Mouse (Mus musculus) monocyte, adult 2 months (primary cell): ENCODE data around the gene Ston2.
"Not testable (repeated sequence)": the region's sequence is repeated elsewhere in the genome, so short reads cannot be mapped to it uniquely, and the experiment has no call there.

ENCODE experiments used
- DNase-seq, 2 experiments: peaks; one replicate each; pipeline ENCODE4 v3.0.0; 2022; ENCODE audit warnings: low spot score in 2 of 2, low read depth in 1 of 2

Ston2 gene

DNA sequence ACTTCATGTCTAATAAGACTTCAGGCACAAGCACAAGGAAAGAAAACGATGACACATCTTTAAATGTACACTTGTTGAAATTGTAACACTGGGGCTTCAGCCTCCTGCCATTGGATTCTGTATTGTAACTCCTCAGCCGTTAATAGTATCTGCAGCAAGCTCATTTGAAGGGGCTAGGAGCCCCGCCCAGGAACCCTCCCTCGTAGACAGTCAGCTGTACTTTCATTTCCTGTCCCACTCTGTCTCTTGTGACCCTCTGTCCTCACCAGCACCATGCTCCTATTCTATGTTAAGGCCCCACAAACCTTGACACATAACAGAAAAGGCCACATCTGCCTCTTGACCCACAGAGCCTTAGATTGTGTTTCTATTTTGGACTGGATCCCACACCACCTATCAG, 3.6 kb upstream of the Ston2 start:
- DNase-seq, result no peak

DNA sequence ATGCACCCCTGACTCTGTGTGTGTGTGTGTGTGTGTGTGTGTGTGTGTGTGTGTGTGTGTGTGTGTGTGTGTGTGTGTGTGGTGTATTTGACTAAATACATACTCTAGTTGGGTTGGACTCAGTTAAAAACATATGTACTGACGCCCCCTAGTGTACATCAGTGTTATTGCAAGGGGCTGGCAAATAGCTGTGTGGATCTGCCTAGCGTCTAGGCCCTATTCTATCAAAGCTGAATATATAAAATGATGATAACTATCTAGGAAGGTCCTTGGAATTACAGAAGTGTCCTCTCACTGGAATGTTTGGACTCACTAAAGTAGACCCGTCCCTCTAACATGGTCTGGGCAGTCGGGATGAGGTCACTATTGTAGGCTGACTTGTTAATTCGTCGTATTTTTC, 1.6 kb upstream of the Ston2 start:
- DNase-seq, result peak in 1 of 2 experiments; percentile 31

GRCm38 (mm10) chr12:91788446-91788845, 259 bp upstream of the Ston2 start:
- DNase-seq, result not testable (repeated sequence)

DNA sequence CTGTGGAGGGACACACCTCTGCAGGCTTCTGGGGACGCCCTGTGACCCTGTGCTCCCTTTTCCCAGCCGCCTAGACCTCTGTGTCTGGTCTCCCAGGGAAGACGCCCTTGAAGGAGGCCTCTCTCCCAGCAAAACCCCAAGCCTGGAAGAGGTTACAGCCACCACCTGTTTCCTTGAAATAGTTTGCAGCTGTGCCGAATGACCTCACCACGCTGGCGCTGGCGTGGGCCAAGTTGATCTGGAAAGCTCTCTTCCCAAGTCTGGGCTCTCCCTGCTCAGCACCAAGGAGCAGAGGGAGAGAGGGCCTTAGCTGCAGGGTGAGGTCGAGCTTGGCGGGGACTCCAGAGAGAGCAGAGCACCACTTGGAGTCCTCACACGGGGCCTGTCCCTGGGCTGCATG, 1.8 kb downstream of the Ston2 start:
- DNase-seq, result no peak

DNA sequence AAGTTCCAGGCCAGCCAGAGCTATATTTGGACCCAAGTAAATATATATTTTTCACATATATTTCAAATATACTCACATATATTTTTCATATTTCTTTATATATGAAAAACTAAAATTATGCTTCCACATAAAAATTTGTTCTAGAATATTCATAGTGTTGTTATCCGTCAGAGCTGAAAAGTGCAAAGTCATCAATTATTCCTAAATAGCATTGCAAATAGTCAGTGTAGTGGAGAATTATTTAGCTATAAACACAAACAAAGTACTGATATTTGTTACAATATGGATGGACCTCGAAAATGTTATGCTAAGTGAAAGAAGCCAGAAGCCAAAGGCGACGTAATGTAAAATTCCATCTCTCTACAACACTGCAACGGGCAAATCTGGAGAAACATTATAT, 6.8 kb downstream of the Ston2 start:
- DNase-seq, result no peak

DNA sequence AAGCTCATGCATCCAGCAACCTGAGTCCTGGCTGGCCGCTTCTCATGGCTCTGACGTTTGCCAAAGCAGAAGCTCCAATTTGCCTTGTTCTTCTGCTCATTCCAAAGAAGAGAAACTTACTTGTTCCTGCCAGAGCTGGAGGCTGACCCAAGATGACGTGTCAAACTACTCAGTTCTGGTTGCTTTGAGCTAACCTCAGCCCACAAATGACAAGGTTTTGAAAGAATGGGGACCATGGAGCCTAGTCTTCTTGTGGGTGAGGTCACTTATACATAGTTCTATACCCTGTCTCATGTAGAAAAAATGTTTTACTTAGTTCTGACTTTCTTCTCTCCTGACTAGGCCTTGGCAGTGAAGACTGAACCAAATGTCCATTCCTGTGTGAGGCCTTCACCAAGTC, 7.7 kb downstream of the Ston2 start:
- no peak for DNase-seq

DNA sequence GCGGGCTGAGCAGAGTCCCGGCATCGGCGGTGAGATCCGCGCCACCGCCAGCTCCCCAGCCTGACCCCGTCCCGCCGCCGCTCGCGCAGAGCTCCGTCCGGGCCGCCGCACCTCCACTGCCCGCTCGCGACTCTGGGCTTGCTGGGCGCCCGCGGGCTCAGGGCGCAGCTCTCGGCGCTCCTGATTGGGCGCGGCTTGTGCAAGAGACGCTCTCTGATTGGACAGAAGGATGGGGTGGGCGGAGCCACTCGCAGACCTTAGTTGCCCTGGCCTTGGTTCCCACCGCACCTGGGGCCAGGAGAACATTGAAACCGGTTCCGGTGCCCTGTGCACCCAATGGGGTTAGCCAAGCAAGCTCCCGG, 9.2 kb downstream of the Ston2 start:
- peak in 1 of 2 experiments; percentile 56 for DNase-seq

DNA sequence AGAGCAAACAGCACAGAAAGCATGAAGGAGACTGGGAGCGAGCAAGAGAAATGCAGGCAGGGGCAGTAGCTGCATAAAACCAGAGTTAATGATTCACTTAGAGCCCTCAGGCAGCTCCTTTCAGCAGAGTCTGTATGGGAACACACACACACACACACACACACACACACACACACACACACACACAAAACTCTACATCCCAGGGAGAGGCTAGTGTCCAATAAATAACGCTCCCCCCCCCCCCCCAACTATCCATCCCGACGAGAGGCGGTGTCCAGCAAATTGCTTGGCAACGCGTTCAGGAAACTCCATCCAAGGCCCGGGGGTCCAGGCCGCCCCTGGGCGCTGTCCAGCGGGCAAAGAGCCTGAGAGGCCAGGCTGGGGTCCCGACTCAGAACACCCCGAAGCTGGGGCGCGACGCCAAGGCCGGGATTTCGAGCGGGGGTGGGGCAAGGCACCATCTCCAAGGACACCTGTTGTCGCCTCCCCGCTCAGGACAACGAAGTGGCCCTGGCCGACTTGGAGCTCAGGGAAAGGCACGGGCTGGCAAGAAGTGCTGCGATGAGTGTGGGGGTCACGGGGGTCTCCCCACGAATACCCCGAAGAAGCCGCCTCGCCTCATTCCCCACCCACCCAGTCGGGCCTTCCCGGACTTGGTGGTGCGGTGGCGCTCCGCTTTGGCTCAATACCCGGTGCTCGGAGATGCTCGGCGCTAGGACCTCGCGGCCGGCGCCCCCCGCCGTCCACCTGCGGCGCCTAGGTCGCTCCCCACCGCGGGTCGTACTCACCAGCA, 9.8 kb downstream of the Ston2 start:
- peak in 1 of 2 experiments; percentile 9 for DNase-seq

DNA sequence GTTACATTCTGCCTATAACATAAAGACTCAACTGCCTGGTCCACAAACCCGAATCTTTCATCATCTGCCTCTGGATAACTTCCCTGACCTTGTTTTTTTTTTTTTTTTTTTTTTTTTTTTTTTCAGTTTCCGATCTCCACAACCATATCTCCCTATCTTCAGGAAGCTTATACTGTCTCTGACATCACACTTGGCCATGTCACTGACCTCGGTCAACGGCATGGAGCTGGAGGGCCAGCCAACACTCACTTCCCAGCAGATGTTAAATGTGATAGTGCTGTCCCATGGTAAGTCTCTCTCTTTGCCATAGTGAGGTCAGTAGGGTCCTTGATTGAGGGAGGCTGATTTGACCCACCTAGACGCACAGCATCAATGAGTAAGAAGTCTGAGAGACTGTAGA, 11.8 kb downstream of the Ston2 start:
- no peak for DNase-seq

GRCm38 (mm10) chr12:91774811-91775284, 13.3 kb downstream of the Ston2 start:
- DNase-seq, result no peak

DNA sequence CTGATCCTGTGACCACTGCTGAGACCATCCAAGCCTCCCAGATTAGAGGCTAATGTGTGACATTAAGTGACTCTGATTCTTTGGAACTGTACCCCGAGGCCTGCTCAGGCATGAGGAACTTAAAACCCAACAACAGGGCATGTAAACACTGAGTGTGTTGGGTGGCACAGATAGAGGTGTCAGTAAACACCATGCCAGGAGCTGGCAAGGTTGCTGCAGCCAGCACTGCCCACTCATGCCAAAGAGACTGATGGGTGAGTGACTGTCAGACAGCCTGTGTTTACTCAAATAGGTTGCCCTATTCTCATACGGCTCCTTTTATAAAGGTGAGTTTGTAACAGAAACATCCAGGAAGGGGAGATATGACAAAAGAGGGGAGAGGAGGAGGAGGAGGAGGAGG, 19.3 kb downstream of the Ston2 start:
- DNase-seq, result no peak

DNA sequence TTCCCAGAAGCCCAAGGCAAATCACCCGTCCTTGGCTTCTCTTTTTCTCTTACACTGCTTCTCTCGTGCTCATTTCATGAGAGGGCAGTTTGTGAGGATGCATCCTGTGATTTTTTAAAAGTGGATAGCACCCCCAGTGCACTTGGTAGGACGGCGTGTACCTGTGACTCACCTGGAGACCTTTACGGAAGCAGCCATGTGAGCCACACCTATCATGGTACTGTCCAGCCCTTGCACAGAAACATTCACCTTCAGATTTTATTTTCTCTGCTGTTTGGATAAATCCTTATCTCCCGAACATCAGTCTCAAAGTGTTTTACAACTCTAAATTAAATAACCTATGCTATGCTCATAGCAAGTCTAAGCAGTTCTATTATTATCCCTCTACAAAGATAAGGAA, 20.0 kb downstream of the Ston2 start:
- no peak for DNase-seq

GRCm38 (mm10) chr12:91766338-91767107, 21.7 kb downstream of the Ston2 start:
- peak; percentile 76 to 83 for DNase-seq

DNA sequence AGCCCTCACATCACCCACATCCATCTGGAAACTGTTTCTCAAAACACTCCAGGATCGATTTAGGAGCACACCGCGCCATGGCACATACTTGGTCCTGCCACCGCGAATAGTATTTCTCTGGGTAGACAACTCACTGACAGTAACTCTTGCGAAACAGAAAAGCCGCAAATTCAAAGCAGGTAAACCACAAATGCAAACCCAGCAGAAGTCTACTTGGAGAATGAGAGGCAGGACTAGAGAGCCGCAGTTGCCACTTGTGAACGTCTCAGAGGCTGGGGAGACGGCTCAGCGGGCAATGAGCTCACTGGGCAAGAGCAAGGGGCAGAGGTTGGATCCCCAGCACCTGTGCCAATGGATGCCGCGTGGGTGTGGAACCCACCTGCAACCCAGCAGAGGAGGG, 22.7 kb downstream of the Ston2 start:
- no peak for DNase-seq

DNA sequence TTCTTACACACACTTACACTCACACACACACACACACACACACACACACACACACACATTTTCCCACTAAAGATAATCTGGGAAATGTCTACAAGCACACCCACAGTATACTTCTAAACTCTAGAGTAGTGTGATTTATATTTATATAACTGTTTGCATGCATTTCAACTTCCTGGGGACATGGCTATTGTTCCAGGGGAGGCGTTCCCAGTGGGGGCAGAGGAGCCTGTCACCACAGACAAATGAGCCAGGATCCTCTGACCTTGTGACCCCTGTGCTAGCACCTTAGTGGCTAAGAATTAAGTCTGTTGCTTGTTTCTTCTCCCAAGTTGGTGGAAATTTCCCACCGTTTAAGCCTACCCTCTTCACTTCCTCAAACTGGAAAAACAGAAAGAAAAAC, 23.1 kb downstream of the Ston2 start:
- DNase-seq, result no peak

GRCm38 (mm10) chr12:91764471-91764870, 23.7 kb downstream of the Ston2 start:
- no peak for DNase-seq

GRCm38 (mm10) chr12:91759836-91760235, 28.4 kb downstream of the Ston2 start:
- DNase-seq, result no peak

DNA sequence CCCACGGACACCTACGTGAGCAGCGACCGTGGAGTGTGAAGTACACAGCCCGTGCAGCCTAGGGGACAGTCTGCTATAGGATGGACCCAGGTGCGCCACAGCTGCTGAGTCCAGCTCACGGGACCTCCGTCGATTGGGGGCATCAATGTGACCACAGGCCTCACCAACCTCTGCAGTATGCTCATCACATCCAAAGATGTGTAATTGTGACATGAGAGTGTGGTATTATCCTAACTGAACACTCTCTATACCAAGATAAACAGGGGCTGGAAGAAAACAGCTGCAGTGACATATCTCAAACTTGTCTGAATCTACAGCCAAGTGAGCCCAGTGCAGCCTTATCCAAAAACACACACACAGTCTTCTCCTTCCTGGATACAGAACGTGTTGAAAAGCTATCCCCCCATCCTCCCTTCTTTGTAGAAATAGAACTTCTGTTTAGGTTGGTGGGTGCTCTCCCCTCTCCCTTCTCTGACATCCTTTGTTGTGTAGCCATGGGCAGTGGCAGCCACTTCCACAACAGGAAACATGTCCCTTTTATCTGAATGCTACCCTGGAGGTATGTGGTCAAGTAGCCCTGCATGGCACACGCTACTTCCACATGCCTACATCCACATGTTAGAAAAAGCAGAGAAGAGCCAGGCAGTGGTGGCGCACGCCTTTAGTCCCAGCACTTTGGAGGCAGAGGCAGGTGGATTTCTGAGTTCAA, 30.2 kb downstream of the Ston2 start:
- DNase-seq, result no peak

- peak in 1 of 2 experiments; percentile 16 for DNase-seq
These were observed 31.5 kb downstream of the Ston2 start for GRCm38 (mm10) chr12:91756562-91757166.

DNA sequence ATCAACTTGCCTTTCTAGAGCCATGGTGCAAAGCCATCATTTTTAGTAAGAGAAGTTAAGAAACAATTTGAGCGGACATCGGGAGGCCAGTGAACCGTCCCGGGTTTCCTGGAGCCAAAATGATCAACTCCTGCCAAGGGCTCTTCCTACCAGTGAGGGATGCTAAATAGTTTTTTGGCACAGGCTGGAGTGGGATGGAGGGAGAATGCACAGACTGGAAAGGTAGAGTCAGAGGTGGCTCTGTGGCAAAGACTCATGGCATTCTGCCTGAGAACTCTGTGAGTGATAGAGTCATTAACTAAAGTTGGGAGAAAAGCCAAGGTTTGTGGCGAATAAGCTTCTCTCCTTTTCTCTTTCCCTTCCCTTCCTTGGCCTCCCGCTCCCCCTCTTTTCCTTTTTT, 33.6 kb downstream of the Ston2 start:
- DNase-seq, result no peak

GRCm38 (mm10) chr12:91752711-91753110, 35.5 kb downstream of the Ston2 start:
- DNase-seq, result no peak
